Mouse (Mus musculus) lung, postnatal 0 days (tissue): Measurements from ENCODE around the gene Cd163.

Experiments used
- CTCF ChIP-seq: IDR thresholded peaks from 2 replicates; pipeline ENCODE4 v1.5.1; 2016; ENCODE audit warnings: antibody characterized with exemption, mild to moderate bottlenecking
- EP300 ChIP-seq: IDR thresholded peaks from 2 replicates; pipeline ENCODE4 v1.6.1; 2016; ENCODE audit warnings: antibody characterized with exemption, mild to moderate bottlenecking, control low read depth

DNA sequence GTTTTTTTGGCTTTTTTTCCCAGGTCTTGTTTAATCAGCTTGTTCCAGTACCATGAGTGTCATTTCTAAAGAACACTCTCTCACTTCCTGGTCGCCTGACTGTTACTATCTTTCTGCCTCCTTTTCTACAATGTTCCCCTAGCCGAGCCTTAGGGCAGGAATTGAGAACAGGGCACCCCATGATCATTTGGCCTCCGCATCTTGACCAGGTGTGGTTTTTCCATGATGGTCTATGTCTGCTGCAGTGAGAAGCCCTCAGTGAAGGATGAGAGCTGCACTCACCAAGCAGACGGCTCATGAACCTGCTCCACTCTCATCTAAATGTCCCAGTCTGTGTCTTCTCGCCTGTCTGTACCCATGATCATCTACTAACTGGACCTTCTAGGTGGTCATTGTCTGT lies 26.2 kb upstream of the Cd163 start:
- TF ChIP-seq EP300 (no peak), CTCF (no peak)
